Mouse (Mus musculus) gastrocnemius, adult 2 months (tissue): ENCODE results near the gene Aifm2. TPM values are rescaled to one million over a fixed set of nuclear protein-coding genes. Genes with fewer than 3 reads are reported as not detected.

Source experiments
- DNase-seq: peaks from one replicate; pipeline ENCODE4 v3.0.0; 2022
- H3K27ac ChIP-seq: fragments of 200-600 bp; 2 replicates; pipeline ENCODE4 v1.8.1; 2022; ENCODE audit warnings: mild to moderate bottlenecking
- H3K4me3 ChIP-seq: fragments of 200-600 bp; 2 replicates; pipeline ENCODE4 v1.8.1; 2022; ENCODE audit warnings: mild to moderate bottlenecking, moderate library complexity
- CTCF ChIP-seq: fragments of 200-600 bp; IDR thresholded peaks from 2 replicates; pipeline ENCODE4 v1.8.1; 2022; ENCODE audit warnings: antibody characterized with exemption, mild to moderate bottlenecking, moderate library complexity
- intact Hi-C: fragments of 180-260 bp; cut with DNase I; formaldehyde crosslinking; loops from one replicate; pipeline ENCODE4 v1.15.1; 2025
- total RNA-seq, 2 experiments: library from RNA; stranded (reverse); gene quantifications; 2 replicates each; pipeline ENCODE4 v1.2.3; 2021

Aifm2 gene
- total RNA-seq, 2 experiments from 2014 or later: 13.9 to 19.7 TPM

GRCm38 (mm10) chr10:61695703-61696559, 19.1 kb upstream of the Aifm2 start:
- H3K4me3 ChIP-seq: peak overlapping the region; percentile 91
- intact Hi-C loops: no loop called here
- DNase-seq: peak; percentile 40
- no peak for TF ChIP-seq CTCF
- H3K27ac ChIP-seq: peak overlapping the region; percentile 84

- intact Hi-C loops: no loop called here
- Histone ChIP-seq H3K4me3 (peak overlapping the region; percentile 91), H3K27ac (peak overlapping the region; percentile 84)
- no peak for TF ChIP-seq CTCF
- DNase-seq: no peak
Measured at GRCm38 (mm10) chr10:61696560-61696823, 18.6 kb upstream of the Aifm2 start.

- no peak for DNase-seq
- H3K4me3 ChIP-seq: peak overlapping the region; percentile 91
- TF ChIP-seq CTCF: no peak
- intact Hi-C loops: no loop called here
- H3K27ac ChIP-seq: no peak overlapping the region
Measured at GRCm38 (mm10) chr10:61697028-61697427, 18.0 kb upstream of the Aifm2 start.

GRCm38 (mm10) chr10:61704663-61705062, 10.4 kb upstream of the Aifm2 start:
- peak; percentile 12 for DNase-seq

GRCm38 (mm10) chr10:61706412-61707375, 8.4 kb upstream of the Aifm2 start:
- intact Hi-C loops: no loop called here
- TF ChIP-seq CTCF: no peak
- DNase-seq: peak; percentile 13
- no peak overlapping the region for H3K4me3 ChIP-seq
- no peak overlapping the region for H3K27ac ChIP-seq

More at GRCm38 (mm10) chr10:61704663-61705062, 10.4 kb upstream of the Aifm2 start:
- intact Hi-C loops: no loop called here
- no peak for TF ChIP-seq CTCF
- no peak overlapping the region for H3K4me3 ChIP-seq
- H3K27ac ChIP-seq: no peak overlapping the region

- intact Hi-C loops: loop anchor here (1.0 kb wide), 1 partner anchor 32 kb away; no protein-coding TSS in a partner anchor
- TF ChIP-seq CTCF: no peak
- no peak overlapping the region for H3K27ac ChIP-seq
- no peak overlapping the region for H3K4me3 ChIP-seq
- no peak for DNase-seq
Measured at GRCm38 (mm10) chr10:61713601-61714000, 1.5 kb upstream of the Aifm2 start.

GRCm38 (mm10) chr10:61714146-61714545, 917 bp upstream of the Aifm2 start:
- intact Hi-C loops: no loop called here
- no peak for TF ChIP-seq CTCF
- peak overlapping the region; percentile 85 for H3K27ac ChIP-seq
- no peak for DNase-seq
- H3K4me3 ChIP-seq: no peak overlapping the region

GRCm38 (mm10) chr10:61715462-61715837, 387 bp downstream of the Aifm2 start:
- DNase-seq: no peak
- Histone ChIP-seq H3K27ac (peak overlapping the region; percentile 87), H3K4me3 (peak overlapping the region; percentile 90)
- intact Hi-C loops: no loop called here
- TF ChIP-seq CTCF: no peak

- no peak for DNase-seq
- Histone ChIP-seq H3K4me3 (peak overlapping the region; percentile 90), H3K27ac (peak overlapping the region; percentile 87; the same call in 1 of the 2 replicates)
- intact Hi-C loops: no loop called here
- no peak for TF ChIP-seq CTCF
Measured at GRCm38 (mm10) chr10:61715996-61716864, 1.2 kb downstream of the Aifm2 start.

- no peak for DNase-seq
- intact Hi-C loops: loop anchor here (2.0 kb wide), 1 partner anchor 17 kb away; no protein-coding TSS in a partner anchor
- no peak for TF ChIP-seq CTCF
- H3K4me3 ChIP-seq: no peak overlapping the region
- no peak overlapping the region for H3K27ac ChIP-seq
Measured at GRCm38 (mm10) chr10:61717406-61718296, 2.6 kb downstream of the Aifm2 start.

GRCm38 (mm10) chr10:61720331-61720730, 5.3 kb downstream of the Aifm2 start:
- no peak for TF ChIP-seq CTCF
- no peak overlapping the region for H3K4me3 ChIP-seq
- DNase-seq: no peak
- intact Hi-C loops: no loop called here
- H3K27ac ChIP-seq: no peak overlapping the region
